Mouse (Mus musculus) liver, postnatal 0 days (tissue): ENCODE results near the gene Cd101.

Source experiments
- CTCF ChIP-seq: sonication (generic); IDR thresholded peaks from 2 replicates; pipeline ENCODE4 v1.5.1; 2016; ENCODE audit warnings: antibody characterized with exemption, low read depth
- EP300 ChIP-seq: IDR thresholded peaks from 2 replicates; pipeline ENCODE4 v1.6.1; 2016; ENCODE audit warnings: antibody characterized with exemption, low read depth, mild to moderate bottlenecking

GRCm38 (mm10) chr3:100951531-100951930 lies 77.8 kb downstream of the Cd101 start:
- TF ChIP-seq CTCF (no peak), EP300 (no peak)
